Mouse (Mus musculus): ENCODE data around the gene Slc1a2. TPM values are rescaled to one million over a fixed set of nuclear protein-coding genes. Genes with fewer than 3 reads are reported as not detected.

The Slc1a2 gene
- total RNA-seq, 2 experiments from 2014 or later = not detected

- no peak for ATAC-seq (replicated peaks; ENCODE audit: low FRiP score, poor library complexity, severe bottlenecking)
These were observed 46.3 kb downstream of the Slc1a2 start for GRCm38 (mm10) chr2:102704781-102705180.

GRCm38 (mm10) chr2:102711511-102711910 is 53.1 kb downstream of the Slc1a2 start:
- ATAC-seq (replicated peaks; ENCODE audit: low FRiP score, poor library complexity, severe bottlenecking) = no peak

- ATAC-seq (replicated peaks; ENCODE audit: low FRiP score, poor library complexity, severe bottlenecking) = no peak
These were observed 53.6 kb downstream of the Slc1a2 start for GRCm38 (mm10) chr2:102712049-102712448.

GRCm38 (mm10) chr2:102712678-102713628 is 54.5 kb downstream of the Slc1a2 start:
- no peak for ATAC-seq (replicated peaks; ENCODE audit: low FRiP score, poor library complexity, severe bottlenecking)

- no peak for ATAC-seq (replicated peaks; ENCODE audit: low FRiP score, poor library complexity, severe bottlenecking)
These were observed 55.9 kb downstream of the Slc1a2 start for GRCm38 (mm10) chr2:102714320-102714719.

GRCm38 (mm10) chr2:102715754-102716153 is 57.3 kb downstream of the Slc1a2 start:
- no peak for ATAC-seq (replicated peaks; ENCODE audit: low FRiP score, poor library complexity, severe bottlenecking)

GRCm38 (mm10) chr2:102721859-102722258 is 63.4 kb downstream of the Slc1a2 start:
- ATAC-seq (replicated peaks; ENCODE audit: low FRiP score, poor library complexity, severe bottlenecking) = no peak

GRCm38 (mm10) chr2:102725054-102725453 is 66.6 kb downstream of the Slc1a2 start:
- ATAC-seq (replicated peaks; ENCODE audit: low FRiP score, poor library complexity, severe bottlenecking) = no peak

GRCm38 (mm10) chr2:102730386-102730785 is 71.9 kb downstream of the Slc1a2 start:
- no peak for ATAC-seq (replicated peaks; ENCODE audit: low FRiP score, poor library complexity, severe bottlenecking)

GRCm38 (mm10) chr2:102730788-102731187 is 72.3 kb downstream of the Slc1a2 start:
- no peak for ATAC-seq (replicated peaks; ENCODE audit: low FRiP score, poor library complexity, severe bottlenecking)

GRCm38 (mm10) chr2:102733128-102733527 is 74.7 kb downstream of the Slc1a2 start:
- ATAC-seq (replicated peaks; ENCODE audit: low FRiP score, poor library complexity, severe bottlenecking) = no peak

GRCm38 (mm10) chr2:102734055-102734454 is 75.6 kb downstream of the Slc1a2 start:
- ATAC-seq (replicated peaks; ENCODE audit: low FRiP score, poor library complexity, severe bottlenecking) = no peak

GRCm38 (mm10) chr2:102735031-102735430 is 76.6 kb downstream of the Slc1a2 start:
- no peak for ATAC-seq (replicated peaks; ENCODE audit: low FRiP score, poor library complexity, severe bottlenecking)

- ATAC-seq (replicated peaks; ENCODE audit: low FRiP score, poor library complexity, severe bottlenecking) = no peak
These were observed 77.4 kb downstream of the Slc1a2 start for GRCm38 (mm10) chr2:102735811-102736210.

- ATAC-seq (replicated peaks; ENCODE audit: low FRiP score, poor library complexity, severe bottlenecking) = no peak
These were observed 78.0 kb downstream of the Slc1a2 start for GRCm38 (mm10) chr2:102736490-102736889.

- no peak for ATAC-seq (replicated peaks; ENCODE audit: low FRiP score, poor library complexity, severe bottlenecking)
These were observed 80.4 kb downstream of the Slc1a2 start for GRCm38 (mm10) chr2:102738852-102739251.

GRCm38 (mm10) chr2:102742685-102743084 is 84.2 kb downstream of the Slc1a2 start:
- no peak for ATAC-seq (replicated peaks; ENCODE audit: low FRiP score, poor library complexity, severe bottlenecking)

- ATAC-seq (replicated peaks; ENCODE audit: low FRiP score, poor library complexity, severe bottlenecking) = peak; percentile 41; the same call in 1 of the 2 replicates
These were observed 85.6 kb downstream of the Slc1a2 start for GRCm38 (mm10) chr2:102743918-102744696.

- ATAC-seq (replicated peaks; ENCODE audit: low FRiP score, poor library complexity, severe bottlenecking) = peak; percentile 74
These were observed 86.9 kb downstream of the Slc1a2 start for GRCm38 (mm10) chr2:102745259-102745906.

- no peak for ATAC-seq (replicated peaks; ENCODE audit: low FRiP score, poor library complexity, severe bottlenecking)
These were observed 89.3 kb downstream of the Slc1a2 start for GRCm38 (mm10) chr2:102747758-102748157.

Measured in erythroid progenitor cell, adult 5-6 weeks (primary cell).